Mouse (Mus musculus) spleen, postnatal 14 days (tissue): ENCODE results near the gene C1qtnf9.

Source experiments
- DNase-seq, 2 experiments: peaks; one replicate each; pipeline ENCODE4 v3.0.0; 2021 to 2022; ENCODE audit warnings: low spot score in 2 of 2

The C1qtnf9 gene

DNA sequence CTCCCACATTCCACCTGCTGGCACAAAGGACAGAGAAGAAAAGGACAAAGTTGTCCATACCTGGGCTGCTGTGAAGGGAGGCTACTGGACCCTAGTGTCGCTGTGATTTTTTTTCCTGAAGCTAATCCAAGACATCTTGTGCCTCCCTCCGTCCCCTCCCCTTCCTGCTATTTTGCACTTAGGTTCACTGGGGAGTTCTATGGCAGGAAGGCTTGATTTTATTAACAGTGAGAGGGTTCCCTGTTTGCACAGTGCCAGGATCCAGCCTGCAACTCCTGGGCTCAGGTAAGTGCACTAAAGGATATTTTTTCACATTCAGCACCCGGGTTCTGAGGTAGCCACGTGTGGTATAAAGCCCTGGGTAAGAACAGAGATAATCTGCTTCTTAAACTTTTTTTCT is at the start of gene C1qtnf9:
Gene C1qtnf9, plus strand, starts transcription at position 251 of the 400 bp plus-strand sequence.
- DNase-seq = no peak

DNA sequence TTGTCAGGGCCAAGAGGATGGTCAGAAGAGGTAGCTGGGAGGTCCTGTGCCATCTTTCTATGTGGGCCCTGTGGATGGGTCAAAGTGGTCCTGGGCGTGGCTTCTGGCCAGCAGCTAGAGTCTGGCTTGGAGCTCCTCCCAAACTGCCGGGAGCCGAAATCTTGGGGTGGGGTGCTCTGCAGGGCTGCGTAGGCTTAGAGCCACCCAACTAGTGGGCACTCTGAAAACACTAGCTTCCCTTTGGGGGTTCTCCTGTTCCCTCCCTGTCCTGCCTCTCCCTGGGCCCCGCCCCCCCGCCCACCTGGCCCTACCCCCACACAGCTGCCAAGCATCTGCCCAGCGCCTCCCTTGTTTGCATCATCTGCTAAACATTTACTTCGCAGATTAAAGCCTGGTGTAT is 46.6 kb upstream of the C1qtnf9 start:
- no peak for DNase-seq

- no peak for DNase-seq
Measured at GRCm38 (mm10) chr14:60721938-60722337, 46.0 kb upstream of the C1qtnf9 start.

DNA sequence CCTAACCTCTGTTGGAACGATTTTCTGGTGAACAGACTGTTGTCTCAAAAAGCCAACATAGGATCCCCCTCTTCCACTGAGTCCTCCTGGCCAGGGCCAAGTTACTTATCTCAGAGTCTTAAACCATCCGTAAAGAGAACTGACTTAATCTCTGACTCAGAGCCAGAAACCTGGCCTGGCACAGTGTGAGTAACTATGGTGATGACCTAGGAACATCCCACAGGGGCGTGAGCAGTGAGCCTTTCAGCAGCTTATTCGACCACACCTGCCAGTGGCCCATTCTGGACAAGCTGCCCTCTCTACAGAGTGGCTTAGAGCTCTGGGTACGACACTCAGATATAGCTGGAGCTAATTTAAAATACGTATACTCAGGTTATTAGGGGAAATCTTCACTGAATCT is 41.8 kb upstream of the C1qtnf9 start:
- no peak for DNase-seq

- no peak for DNase-seq
Measured at GRCm38 (mm10) chr14:60727130-60727529, 40.8 kb upstream of the C1qtnf9 start.

- no peak for DNase-seq
Measured at GRCm38 (mm10) chr14:60732081-60732480, 35.9 kb upstream of the C1qtnf9 start.

DNA sequence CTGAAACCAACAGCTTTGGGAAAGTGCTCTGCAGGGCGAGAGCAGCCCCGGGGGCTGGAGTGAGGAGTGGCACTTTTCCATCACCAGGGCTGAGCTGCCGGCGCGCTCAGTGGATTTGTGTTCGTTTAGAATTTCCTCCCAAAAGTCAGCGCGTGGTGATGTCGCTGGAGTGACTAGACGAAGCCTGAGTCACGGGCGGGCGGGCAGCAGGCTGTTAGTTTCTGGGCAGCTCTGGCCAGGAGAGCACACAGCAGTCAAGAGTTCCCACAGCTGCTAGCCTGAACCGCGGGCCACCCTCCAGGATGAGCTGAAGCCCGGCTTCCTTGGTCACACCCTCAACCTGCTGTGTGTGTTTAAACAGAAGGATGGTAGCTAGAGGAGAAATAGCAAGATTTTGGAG is 35.1 kb upstream of the C1qtnf9 start:
- DNase-seq = no peak

GRCm38 (mm10) chr14:60733706-60734105 is 34.2 kb upstream of the C1qtnf9 start:
- DNase-seq = no peak

DNA sequence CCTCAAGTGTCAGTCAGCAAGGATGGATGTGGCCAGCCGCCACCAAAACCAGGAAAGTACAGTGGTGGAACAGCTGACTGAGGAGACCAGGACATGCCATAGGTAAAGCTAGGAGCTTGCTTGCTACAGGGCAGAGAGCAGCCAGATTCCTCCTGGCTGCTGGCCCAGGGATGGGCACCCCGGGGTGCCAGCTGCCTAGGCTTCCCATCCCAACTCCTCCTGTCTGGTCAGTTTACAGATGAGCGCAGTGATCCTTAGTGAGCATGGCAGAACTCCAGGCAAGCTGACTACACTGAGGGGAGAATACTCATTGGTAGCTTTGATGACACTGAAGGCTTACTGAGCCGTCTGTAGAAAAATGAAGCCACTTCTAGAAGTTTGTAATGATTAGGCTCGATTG is 32.7 kb upstream of the C1qtnf9 start:
- DNase-seq = no peak

DNA sequence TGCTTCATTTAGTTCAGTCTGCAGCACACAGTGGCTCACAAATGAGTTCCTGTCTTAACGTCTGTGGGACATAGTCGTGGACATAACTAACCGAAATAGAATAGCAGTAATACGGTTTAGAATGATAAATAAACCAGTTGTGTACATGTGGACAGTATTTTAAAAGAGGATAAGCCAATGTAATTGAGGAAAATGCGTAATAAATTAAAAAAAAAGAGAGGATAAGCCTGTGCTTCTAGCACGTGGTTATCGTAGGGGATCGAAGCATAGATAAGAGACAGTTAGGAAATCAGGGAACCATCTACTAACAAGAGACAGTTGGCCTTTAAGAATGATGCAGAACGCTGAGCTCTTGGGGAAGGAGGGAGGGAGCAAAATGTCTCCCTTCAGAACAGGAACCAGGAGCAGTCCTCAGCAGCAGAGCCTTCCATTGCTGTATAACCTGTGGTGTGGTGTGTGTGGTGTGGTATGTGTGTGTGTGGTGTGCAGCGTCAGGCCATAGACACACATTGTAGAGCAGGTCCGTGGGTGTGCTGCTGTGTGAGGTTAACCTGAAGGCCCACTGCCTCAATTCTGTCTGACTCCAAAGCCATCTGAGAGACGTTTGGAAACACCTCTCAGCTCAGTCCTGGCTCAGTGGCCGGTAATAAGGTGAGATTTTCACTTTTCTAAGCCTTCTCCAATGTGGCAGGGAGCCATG is 31.9 kb upstream of the C1qtnf9 start:
- no peak for DNase-seq

DNA sequence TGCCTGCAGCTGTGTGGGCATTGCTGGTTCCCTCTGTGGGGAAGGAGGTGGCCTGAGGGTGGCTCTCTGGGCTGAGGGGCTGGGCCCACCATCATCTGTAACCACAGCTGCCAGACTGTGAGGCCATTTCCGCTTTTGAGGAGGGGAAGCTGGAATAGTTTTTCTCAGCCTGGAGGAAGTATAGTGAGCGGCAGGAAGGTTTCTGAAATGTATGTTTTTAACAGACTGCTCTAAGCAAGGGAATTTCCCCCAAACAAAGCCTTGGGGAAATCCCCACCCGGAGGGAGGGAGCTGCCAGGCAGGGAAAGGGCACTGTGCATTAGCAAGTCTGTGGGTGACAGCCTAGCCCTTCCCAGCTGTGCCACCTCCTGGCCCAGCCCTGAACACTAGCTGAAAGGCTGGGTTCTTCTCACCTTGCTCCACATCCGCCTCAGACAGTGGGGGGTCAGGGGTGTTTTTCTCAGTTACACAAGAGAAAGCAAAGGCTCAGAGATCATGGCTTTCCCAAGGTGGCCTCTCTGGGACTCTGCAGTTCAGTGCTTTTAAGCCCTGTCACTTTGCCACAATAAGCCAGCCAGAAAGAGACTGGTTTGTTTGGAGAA is 31.2 kb upstream of the C1qtnf9 start:
- peak in 1 of 2 experiments; percentile 50 for DNase-seq

GRCm38 (mm10) chr14:60737202-60737611 is 30.7 kb upstream of the C1qtnf9 start:
- no peak for DNase-seq

- no peak for DNase-seq
Measured at GRCm38 (mm10) chr14:60738434-60738938, 29.4 kb upstream of the C1qtnf9 start.

- no peak for DNase-seq
Measured at GRCm38 (mm10) chr14:60739155-60739554, 28.8 kb upstream of the C1qtnf9 start.

DNA sequence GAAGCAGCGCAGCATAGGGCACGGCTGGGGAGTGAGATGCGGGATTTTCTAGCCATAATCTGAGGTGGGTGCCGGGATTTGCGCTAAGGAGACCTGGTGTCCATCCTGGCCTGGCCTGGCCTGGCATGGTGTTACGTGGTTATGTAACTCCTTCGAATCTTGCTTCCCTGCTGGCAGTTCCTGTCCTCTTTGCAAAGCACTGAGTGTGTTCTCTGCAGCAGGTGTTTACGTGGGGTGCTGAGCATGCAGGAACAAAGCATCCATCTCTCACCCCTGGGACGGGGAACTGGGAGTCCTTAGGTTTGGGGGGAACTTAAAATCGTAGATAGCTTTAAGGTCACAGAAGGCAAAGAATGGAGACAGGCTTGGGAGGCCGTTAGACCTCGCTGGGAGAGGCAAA is 28.3 kb upstream of the C1qtnf9 start:
- no peak for DNase-seq

GRCm38 (mm10) chr14:60740507-60740906 is 27.4 kb upstream of the C1qtnf9 start:
- DNase-seq = no peak

GRCm38 (mm10) chr14:60741033-60741432 is 26.9 kb upstream of the C1qtnf9 start:
- no peak for DNase-seq

DNA sequence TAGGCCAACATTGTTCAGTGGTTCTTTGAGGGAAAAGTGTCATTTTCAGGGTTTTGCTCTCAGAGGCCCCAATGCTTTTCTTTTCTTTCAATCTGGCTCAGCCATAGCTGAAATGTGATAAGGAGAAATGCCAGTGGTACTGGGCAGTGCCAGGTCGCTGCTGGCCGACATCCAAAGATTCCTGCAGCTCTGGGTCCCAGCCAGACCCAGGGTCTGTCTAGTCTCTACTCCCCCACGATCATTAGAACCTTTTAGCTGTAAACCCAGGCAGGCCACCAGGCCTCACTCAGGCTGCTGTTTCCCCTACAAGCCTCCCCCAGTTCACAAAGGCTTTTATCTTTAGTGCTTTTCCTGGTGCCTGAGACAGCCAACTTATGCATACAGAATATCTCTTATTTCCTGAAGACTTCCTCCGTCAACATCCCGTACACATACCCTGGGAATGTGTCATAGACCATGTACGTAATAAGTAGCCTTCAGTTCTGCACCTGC is 26.4 kb upstream of the C1qtnf9 start:
- no peak for DNase-seq

DNA sequence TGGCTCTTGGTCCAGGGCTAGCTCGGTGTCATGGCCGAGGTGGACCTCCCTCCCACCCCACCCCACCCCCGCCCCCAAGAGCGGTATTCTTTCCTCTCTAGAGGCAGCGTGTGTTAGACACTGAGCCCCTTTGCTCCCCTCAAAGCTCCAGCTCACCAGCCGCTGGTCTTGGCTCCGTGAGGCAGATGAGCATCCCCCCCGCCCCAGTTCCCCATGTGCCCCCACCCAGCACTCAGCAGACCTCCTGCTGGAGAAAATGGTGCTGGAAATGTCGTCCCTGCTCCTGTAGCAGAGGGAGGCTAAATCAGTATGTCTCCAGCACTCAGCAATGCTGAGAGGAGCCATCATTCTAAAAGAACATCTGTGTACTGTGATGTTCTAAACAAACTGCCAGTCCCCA is 24.3 kb upstream of the C1qtnf9 start:
- DNase-seq = no peak

- DNase-seq = no peak
Measured at GRCm38 (mm10) chr14:60745201-60745600, 22.7 kb upstream of the C1qtnf9 start.

DNA sequence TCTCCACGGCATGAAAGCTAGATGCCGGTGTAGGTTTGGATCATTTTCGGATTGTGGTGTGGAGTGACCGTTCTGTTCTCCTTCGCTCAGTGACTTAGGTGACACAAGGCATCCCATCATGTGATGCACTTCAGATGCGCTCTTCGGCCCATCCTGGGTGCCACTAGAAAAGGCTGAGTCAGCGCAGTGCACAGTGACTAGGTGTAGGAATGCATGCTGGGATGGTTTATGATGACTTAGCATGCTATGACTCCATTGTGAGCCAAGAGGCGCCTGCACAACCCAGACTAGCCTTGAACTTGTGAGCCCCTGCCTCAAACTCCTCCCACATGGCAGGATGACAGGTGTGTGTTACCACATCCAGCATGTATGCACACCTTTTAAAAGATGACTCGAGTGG is 21.8 kb upstream of the C1qtnf9 start:
- DNase-seq = no peak

GRCm38 (mm10) chr14:60747154-60747870 is 20.6 kb upstream of the C1qtnf9 start:
- no peak for DNase-seq

- no peak for DNase-seq
Measured at GRCm38 (mm10) chr14:60749880-60750279, 18.1 kb upstream of the C1qtnf9 start.
